Mouse (Mus musculus) ES-E14 (cell line): ENCODE data around the gene Stard9.

ENCODE experiments used
- HCFC1 ChIP-seq: IDR thresholded peaks from 2 replicates; pipeline ENCODE4 v1.6.1; 2012; ENCODE audit warnings: low read length, inconsistent platforms, borderline replicate concordance; ENCODE audit not compliant: insufficient read depth
- MAFK ChIP-seq: IDR thresholded peaks from 2 replicates; pipeline ENCODE4 v1.6.1; 2014; ENCODE audit warnings: mild to moderate bottlenecking, low read depth, low read length, inconsistent platforms; ENCODE audit not compliant: insufficient read depth
- ZC3H11A ChIP-seq: IDR thresholded peaks from 2 replicates; pipeline ENCODE4 v1.6.1; 2012; ENCODE audit warnings: low read depth, mild to moderate bottlenecking, inconsistent platforms, low read length, borderline replicate concordance
- ZNF384 ChIP-seq: IDR thresholded peaks from 2 replicates; pipeline ENCODE4 v1.6.1; 2012; ENCODE audit warnings: low read depth, low read length, inconsistent platforms

GRCm38 (mm10) chr2:120658486-120658885 lies 29.6 kb downstream of the Stard9 start:
- TF ChIP-seq ZNF384 (no peak), ZC3H11A (no peak), MAFK (no peak), HCFC1 (no peak)
